Mouse (Mus musculus) lung, postnatal 25 days (tissue): ENCODE results near the gene Gm8297.
"Not testable (repeated sequence)": the region's sequence is repeated elsewhere in the genome, so short reads cannot be mapped to it uniquely, and the experiment has no call there.

Experiments used
- DNase-seq: peaks from one replicate; pipeline ENCODE4 v3.0.0; 2022; ENCODE audit warnings: low spot score

Gene Gm8297

DNA sequence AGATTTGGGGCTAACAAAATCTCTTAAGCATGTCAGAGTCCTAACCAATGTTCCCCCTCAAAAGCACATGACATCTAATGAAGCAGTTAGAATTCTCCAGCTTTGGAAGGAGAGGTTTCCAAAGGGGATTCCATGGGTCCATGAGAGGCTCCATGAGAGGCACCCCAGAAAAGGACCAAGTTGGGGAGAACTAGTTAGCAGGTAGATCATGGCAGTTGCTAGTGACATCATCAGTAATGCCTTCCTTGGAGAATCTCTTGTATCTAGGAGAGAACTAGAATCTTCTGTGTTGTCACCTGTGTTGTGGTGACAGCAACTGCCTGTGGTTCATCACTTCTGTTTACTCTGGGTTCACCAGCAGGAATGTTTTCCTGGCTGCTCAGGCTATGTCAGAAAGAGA lies at the start of gene Gm8297:
Gm8297 (plus strand) TSS at position 301 of the 400 bp plus-strand sequence.
- DNase-seq: not testable (repeated sequence)

DNA sequence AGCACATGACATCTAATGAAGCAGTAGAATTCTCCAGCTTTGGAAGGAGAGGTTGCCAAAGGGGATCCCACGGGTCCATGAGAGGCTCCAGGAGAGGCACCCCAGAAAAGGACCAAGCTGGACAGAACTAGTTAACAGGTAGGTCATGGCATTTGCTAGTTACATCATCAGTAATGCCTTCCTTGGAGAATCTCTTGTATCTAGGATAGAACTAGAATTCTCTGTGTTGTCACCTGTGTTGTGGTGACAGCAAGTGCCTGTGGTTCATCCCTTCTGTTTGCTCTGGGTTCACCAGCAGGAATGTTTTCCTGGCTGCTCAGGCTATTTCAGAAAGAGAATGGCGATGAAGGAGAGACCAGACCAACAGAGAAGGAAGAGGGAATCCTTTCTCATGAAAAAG lies 31.9 kb downstream of the Gm8297 start, which contains the start of gene Gm3298:
Gm3298 (plus strand) TSS at position 301 of the 400 bp plus-strand sequence.
- not testable (repeated sequence) for DNase-seq
